Mouse (Mus musculus) embryonic facial prominence, embryonic 15.5 days (tissue): ENCODE results near the gene 4931409K22Rik. TPM values are rescaled to one million over a fixed set of nuclear protein-coding genes. Genes with fewer than 3 reads are reported as not detected.

ENCODE experiments used
- ATAC-seq: fragments of 200-750 bp; cut with Nextera tagmentation; 2 replicates; pipeline ENCODE4 v1.8.0; 2017; ENCODE audit warnings: low read depth, moderate TSS enrichment; ENCODE audit not compliant: insufficient number of reproducible peaks, low FRiP score, low TSS enrichment
- H3K27ac ChIP-seq: fragments of 300-500 bp; sonication (generic); replicated peaks from 2 replicates; pipeline ENCODE4 v1.5.1; 2015; ENCODE audit warnings: mild to moderate bottlenecking, inconsistent platforms
- H3K27me3 ChIP-seq: fragments of 300-500 bp; sonication (generic); 2 replicates; pipeline ENCODE4 v1.6.1; 2015; ENCODE audit warnings: inconsistent platforms
- H3K36me3 ChIP-seq: fragments of 300-500 bp; sonication (generic); 2 replicates; pipeline ENCODE4 v1.6.1; 2015; ENCODE audit warnings: mild to moderate bottlenecking, inconsistent platforms
- H3K4me1 ChIP-seq: fragments of 300-500 bp; sonication (generic); 2 replicates; pipeline ENCODE4 v1.6.1; 2015; ENCODE audit warnings: inconsistent platforms
- H3K4me2 ChIP-seq: fragments of 300-500 bp; sonication (generic); replicated peaks from 2 replicates; pipeline ENCODE4 v1.6.1; 2015; ENCODE audit warnings: mild to moderate bottlenecking, inconsistent platforms
- H3K4me3 ChIP-seq: fragments of 300-500 bp; sonication (generic); replicated peaks from 2 replicates; pipeline ENCODE4 v1.5.1; 2015; ENCODE audit warnings: mild to moderate bottlenecking, inconsistent platforms
- H3K9ac ChIP-seq: fragments of 300-500 bp; sonication (generic); 2 replicates; pipeline ENCODE4 v1.6.1; 2015; ENCODE audit warnings: inconsistent platforms
- H3K9me3 ChIP-seq: fragments of 300-500 bp; sonication (generic); replicated peaks from 2 replicates; pipeline ENCODE4 v1.6.1; 2016; ENCODE audit warnings: inconsistent platforms
- WGBS: fragments of 180-500 bp; shearing (Covaris S2); methylation state at CpG from one replicate; pipeline ENCODE4 v1.1.7; 2015; 5-methylcytosine and 5-hydroxymethylcytosine counted together
- polyA plus RNA-seq: library from polyadenylated mRNA; unstranded; fragments of >200 nt; fragmentation: Nextera tagmentation; extraction: Ambion mirVana; gene quantifications from 2 replicates; pipeline ENCODE4 v1.2.1, GENCODE M21; 2015

4931409K22Rik gene
- polyA plus RNA-seq, 1 experiment from 2014 or later = 0.07 TPM

- H3K4me1 ChIP-seq = peaks cover 73% of the 10 kb centered on the region
- H3K27ac ChIP-seq = peak overlapping the region; percentile 99
- H3K36me3 ChIP-seq = peaks cover 9% of the 10 kb centered on the region
- H3K9me3 ChIP-seq = no peaks in the 10 kb centered on the region
- H3K9ac ChIP-seq = no peak overlapping the region
- H3K27me3 ChIP-seq = no peaks in the 10 kb centered on the region
- H3K4me2 ChIP-seq = peak overlapping the region; percentile 92
- WGBS = 66% methylated on average over 2 of the region's 2 CpGs
- H3K4me3 ChIP-seq = peak overlapping the region; percentile 68
- no peak for ATAC-seq
Measured at GRCm38 (mm10) chr5:24600236-24600635, 43.6 kb upstream of the 4931409K22Rik start.

- Histone ChIP-seq H3K27ac (no peak overlapping the region), H3K36me3 (peaks cover 20% of the 10 kb centered on the region), H3K9me3 (no peaks in the 10 kb centered on the region), H3K4me3 (peak overlapping the region; percentile 50), H3K9ac (peak overlapping the region; percentile 51; the same call in 1 of the 2 replicates), H3K4me2 (peak overlapping the region; percentile 95), H3K4me1 (peaks cover 68% of the 10 kb centered on the region), H3K27me3 (no peaks in the 10 kb centered on the region)
- 12% methylated on average over 8 of the region's 8 CpGs for WGBS
- ATAC-seq = no peak
Measured at GRCm38 (mm10) chr5:24599137-24599536, 42.5 kb upstream of the 4931409K22Rik start.

- H3K4me2 ChIP-seq = peak overlapping the region; percentile 95
- no peak for ATAC-seq
- H3K9ac ChIP-seq = peak overlapping the region; percentile 51
- no peaks in the 10 kb centered on the region for H3K27me3 ChIP-seq
- H3K9me3 ChIP-seq = no peaks in the 10 kb centered on the region
- no peak overlapping the region for H3K27ac ChIP-seq
- H3K4me3 ChIP-seq = peak overlapping the region; percentile 50
- WGBS = 0% methylated on average over 37 of the region's 41 CpGs
- peaks cover 63% of the 10 kb centered on the region for H3K4me1 ChIP-seq
- peaks cover 25% of the 10 kb centered on the region for H3K36me3 ChIP-seq
Measured at GRCm38 (mm10) chr5:24598570-24599006, 42.0 kb upstream of the 4931409K22Rik start.

GRCm38 (mm10) chr5:24597901-24598569 is 41.4 kb upstream of the 4931409K22Rik start:
- peaks cover 31% of the 10 kb centered on the region for H3K36me3 ChIP-seq
- no peak for ATAC-seq
- peak overlapping the region; percentile 95 for H3K4me2 ChIP-seq
- H3K9me3 ChIP-seq = no peaks in the 10 kb centered on the region
- H3K27ac ChIP-seq = no peak overlapping the region
- peaks cover 57% of the 10 kb centered on the region for H3K4me1 ChIP-seq
- WGBS = 22% methylated on average over 15 of the region's 15 CpGs
- peak overlapping the region; percentile 50 for H3K4me3 ChIP-seq
- no peaks in the 10 kb centered on the region for H3K27me3 ChIP-seq
- H3K9ac ChIP-seq = peak overlapping the region; percentile 51

- ATAC-seq = no peak
- 68% methylated on average over 2 of the region's 2 CpGs for WGBS
- peaks cover 38% of the 10 kb centered on the region for H3K36me3 ChIP-seq
- H3K4me2 ChIP-seq = no peak overlapping the region
- H3K9ac ChIP-seq = no peak overlapping the region
- no peaks in the 10 kb centered on the region for H3K27me3 ChIP-seq
- H3K4me3 ChIP-seq = no peak overlapping the region
- no peaks in the 10 kb centered on the region for H3K9me3 ChIP-seq
- H3K4me1 ChIP-seq = peaks cover 50% of the 10 kb centered on the region
- peak overlapping the region; percentile 44; the same call in 1 of the 2 replicates for H3K27ac ChIP-seq
Measured at GRCm38 (mm10) chr5:24597221-24597728, 40.7 kb upstream of the 4931409K22Rik start.

- peaks cover 52% of the 10 kb centered on the region for H3K4me1 ChIP-seq
- no peak overlapping the region for H3K9ac ChIP-seq
- 20% methylated on average over 11 of the region's 11 CpGs for WGBS
- no peak overlapping the region for H3K4me3 ChIP-seq
- no peak overlapping the region for H3K4me2 ChIP-seq
- peak overlapping the region; percentile 44; the same call in 1 of the 2 replicates for H3K27ac ChIP-seq
- peaks cover 44% of the 10 kb centered on the region for H3K36me3 ChIP-seq
- H3K27me3 ChIP-seq = no peaks in the 10 kb centered on the region
- H3K9me3 ChIP-seq = no peaks in the 10 kb centered on the region
- ATAC-seq = no peak
Measured at GRCm38 (mm10) chr5:24596519-24597171, 40.0 kb upstream of the 4931409K22Rik start.

GRCm38 (mm10) chr5:24595786-24596380 is 39.3 kb upstream of the 4931409K22Rik start:
- Histone ChIP-seq H3K4me3 (no peak overlapping the region), H3K27me3 (no peaks in the 10 kb centered on the region), H3K9ac (no peak overlapping the region), H3K9me3 (no peaks in the 10 kb centered on the region), H3K4me2 (no peak overlapping the region), H3K36me3 (peaks cover 52% of the 10 kb centered on the region), H3K27ac (no peak overlapping the region), H3K4me1 (peaks cover 54% of the 10 kb centered on the region)
- 67% methylated on average over 14 of the region's 14 CpGs for WGBS
- no peak for ATAC-seq

- Histone ChIP-seq H3K4me2 (no peak overlapping the region), H3K36me3 (peaks cover 58% of the 10 kb centered on the region), H3K4me1 (peaks cover 47% of the 10 kb centered on the region)
Measured at GRCm38 (mm10) chr5:24595261-24595660, 38.7 kb upstream of the 4931409K22Rik start.

GRCm38 (mm10) chr5:24594346-24594745 is 37.7 kb upstream of the 4931409K22Rik start:
- Histone ChIP-seq H3K9me3 (no peaks in the 10 kb centered on the region), H3K4me3 (no peak overlapping the region), H3K36me3 (peaks cover 66% of the 10 kb centered on the region), H3K27me3 (no peaks in the 10 kb centered on the region), H3K4me1 (peaks cover 42% of the 10 kb centered on the region), H3K9ac (no peak overlapping the region), H3K27ac (no peak overlapping the region), H3K4me2 (no peak overlapping the region)
- no peak for ATAC-seq
- WGBS = 89% methylated on average over 5 of the region's 5 CpGs

More at GRCm38 (mm10) chr5:24595261-24595660, 38.7 kb upstream of the 4931409K22Rik start:
- WGBS = 85% methylated on average over 5 of the region's 5 CpGs
- Histone ChIP-seq H3K9ac (no peak overlapping the region), H3K27ac (no peak overlapping the region), H3K27me3 (no peaks in the 10 kb centered on the region), H3K4me3 (no peak overlapping the region), H3K9me3 (no peaks in the 10 kb centered on the region)
- no peak for ATAC-seq

GRCm38 (mm10) chr5:24593928-24594327 is 37.3 kb upstream of the 4931409K22Rik start:
- H3K4me3 ChIP-seq = no peak overlapping the region
- H3K9ac ChIP-seq = no peak overlapping the region
- no peak overlapping the region for H3K27ac ChIP-seq
- peaks cover 38% of the 10 kb centered on the region for H3K4me1 ChIP-seq
- H3K4me2 ChIP-seq = no peak overlapping the region
- no peaks in the 10 kb centered on the region for H3K9me3 ChIP-seq
- ATAC-seq = no peak
- no peaks in the 10 kb centered on the region for H3K27me3 ChIP-seq
- peaks cover 71% of the 10 kb centered on the region for H3K36me3 ChIP-seq
- WGBS = 73% methylated on average over 10 of the region's 10 CpGs

- no peaks in the 10 kb centered on the region for H3K9me3 ChIP-seq
- ATAC-seq = no peak
- 79% methylated on average over 10 of the region's 10 CpGs for WGBS
- no peak overlapping the region for H3K9ac ChIP-seq
- no peak overlapping the region for H3K4me3 ChIP-seq
- peaks cover 78% of the 10 kb centered on the region for H3K36me3 ChIP-seq
- peaks cover 35% of the 10 kb centered on the region for H3K4me1 ChIP-seq
- no peak overlapping the region for H3K4me2 ChIP-seq
- no peaks in the 10 kb centered on the region for H3K27me3 ChIP-seq
- H3K27ac ChIP-seq = no peak overlapping the region
Measured at GRCm38 (mm10) chr5:24593230-24593629, 36.6 kb upstream of the 4931409K22Rik start.
